Mouse (Mus musculus): ENCODE data around the gene Zfand4.
"Not testable (repeated sequence)": the region's sequence is repeated elsewhere in the genome, so short reads cannot be mapped to it uniquely, and the experiment has no call there.

The Zfand4 gene

GRCm38 (mm10) chr6:116319259-116319658 is 55.2 kb downstream of the Zfand4 start:
- DNase-seq (ENCODE audit: low spot score in 2 of 2): no peak

GRCm38 (mm10) chr6:116326641-116327040 is 62.6 kb downstream of the Zfand4 start:
- DNase-seq (ENCODE audit: low spot score in 2 of 2): no peak

- no peak for DNase-seq (ENCODE audit: low spot score in 2 of 2)
These were observed 67.4 kb downstream of the Zfand4 start for GRCm38 (mm10) chr6:116331396-116331795.

- DNase-seq (ENCODE audit: low spot score in 2 of 2): no peak
These were observed 73.4 kb downstream of the Zfand4 start for GRCm38 (mm10) chr6:116337466-116337834.

- peak; percentile 66 to 78 for DNase-seq (ENCODE audit: low spot score in 2 of 2)
These were observed 73.9 kb downstream of the Zfand4 start, which contains the start of gene March8 for GRCm38 (mm10) chr6:116337835-116338501. Gene March8 (plus strand): TSS chr6:116338024.

GRCm38 (mm10) chr6:116338520-116338919 is 74.5 kb downstream of the Zfand4 start:
- no peak for DNase-seq (ENCODE audit: low spot score in 2 of 2)

- no peak for DNase-seq (ENCODE audit: low spot score in 2 of 2)
These were observed 75.1 kb downstream of the Zfand4 start for GRCm38 (mm10) chr6:116339088-116339487.

GRCm38 (mm10) chr6:116340521-116340920 is 76.5 kb downstream of the Zfand4 start:
- no peak for DNase-seq (ENCODE audit: low spot score in 2 of 2)

- no peak for DNase-seq (ENCODE audit: low spot score in 2 of 2)
These were observed 83.9 kb downstream of the Zfand4 start for GRCm38 (mm10) chr6:116347953-116348352.

- DNase-seq (ENCODE audit: low spot score in 2 of 2): no peak
These were observed 86.0 kb downstream of the Zfand4 start for GRCm38 (mm10) chr6:116349997-116350396.

GRCm38 (mm10) chr6:116350643-116351042 is 86.6 kb downstream of the Zfand4 start:
- DNase-seq (ENCODE audit: low spot score in 2 of 2): no peak

GRCm38 (mm10) chr6:116351534-116351933 is 87.5 kb downstream of the Zfand4 start:
- no peak for DNase-seq (ENCODE audit: low spot score in 2 of 2)

- no peak for DNase-seq (ENCODE audit: low spot score in 2 of 2)
These were observed 89.4 kb downstream of the Zfand4 start for GRCm38 (mm10) chr6:116353428-116353827.

- DNase-seq (ENCODE audit: low spot score in 2 of 2): not testable (repeated sequence)
These were observed 92.4 kb downstream of the Zfand4 start for GRCm38 (mm10) chr6:116356311-116356947.

- DNase-seq (ENCODE audit: low spot score in 2 of 2): no peak
These were observed 92.9 kb downstream of the Zfand4 start for GRCm38 (mm10) chr6:116356948-116357325.

GRCm38 (mm10) chr6:116358056-116358455 is 94.0 kb downstream of the Zfand4 start:
- DNase-seq (ENCODE audit: low spot score in 2 of 2): no peak

GRCm38 (mm10) chr6:116359256-116359655 is 95.2 kb downstream of the Zfand4 start:
- no peak for DNase-seq (ENCODE audit: low spot score in 2 of 2)

GRCm38 (mm10) chr6:116361463-116361862 is 97.4 kb downstream of the Zfand4 start:
- no peak for DNase-seq (ENCODE audit: low spot score in 2 of 2)

- no peak for DNase-seq (ENCODE audit: low spot score in 2 of 2)
These were observed 98.0 kb downstream of the Zfand4 start for GRCm38 (mm10) chr6:116361993-116362392.

GRCm38 (mm10) chr6:116367971-116368370 is 103.9 kb downstream of the Zfand4 start:
- DNase-seq (ENCODE audit: low spot score in 2 of 2): no peak

GRCm38 (mm10) chr6:116369811-116370210 is 105.8 kb downstream of the Zfand4 start:
- no peak for DNase-seq (ENCODE audit: low spot score in 2 of 2)

GRCm38 (mm10) chr6:116370216-116370976 is 106.4 kb downstream of the Zfand4 start:
- DNase-seq (ENCODE audit: low spot score in 2 of 2): no peak

GRCm38 (mm10) chr6:116371500-116371899 is 107.5 kb downstream of the Zfand4 start:
- no peak for DNase-seq (ENCODE audit: low spot score in 2 of 2)

Measured in frontal cortex, postnatal 25 days (tissue).